Mouse (Mus musculus) layer of hippocampus, adult 18-20 months (tissue): ENCODE data around the gene Gm3033. TPM values are rescaled to one million over a fixed set of nuclear protein-coding genes. Genes with fewer than 3 reads are reported as not detected.
"Not testable (repeated sequence)": the region's sequence is repeated elsewhere in the genome, so short reads cannot be mapped to it uniquely, and the experiment has no call there.

Experiments
- DNase-seq, 2 experiments: peaks; one replicate each; pipeline ENCODE4 v3.0.0; 2022; ENCODE audit warnings: low spot score in 2 of 2
- long read RNA-seq: library from polyadenylated mRNA; stranded (forward); transcript quantifications from one replicate; pipeline ENCODE4 v2.0.0, GENCODE M21; 2021
- total RNA-seq, 2 experiments: library from RNA; stranded (reverse); gene quantifications; 2 replicates each; pipeline ENCODE4 v1.2.3; 2021

Gm3033 gene
- total RNA-seq: not detected
- long read RNA-seq: 0 reads

DNA sequence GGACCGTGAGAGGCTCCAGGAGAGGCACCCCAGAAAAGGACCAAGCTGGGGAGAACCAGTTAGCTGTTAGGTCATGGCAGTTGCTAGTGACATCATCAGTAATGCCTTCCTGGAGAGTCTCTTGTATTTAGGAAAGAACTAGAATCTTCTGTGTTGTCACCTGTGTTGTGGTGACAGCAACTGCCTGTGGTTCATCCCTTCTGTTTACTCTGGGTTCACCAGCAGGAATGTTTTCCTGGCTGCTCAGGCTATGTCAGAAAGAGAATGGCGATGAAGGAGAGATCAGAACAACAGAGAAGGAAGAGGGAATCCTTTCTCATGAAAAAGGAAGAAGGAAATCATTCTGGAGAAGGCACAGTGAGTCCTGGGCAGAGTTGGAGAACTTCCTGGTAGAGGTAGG lies at the start of gene Gm3033:
TSS of gene Gm3033 (plus strand) at position 301 of the 400 bp plus-strand sequence.
- not testable (repeated sequence) for DNase-seq

DNA sequence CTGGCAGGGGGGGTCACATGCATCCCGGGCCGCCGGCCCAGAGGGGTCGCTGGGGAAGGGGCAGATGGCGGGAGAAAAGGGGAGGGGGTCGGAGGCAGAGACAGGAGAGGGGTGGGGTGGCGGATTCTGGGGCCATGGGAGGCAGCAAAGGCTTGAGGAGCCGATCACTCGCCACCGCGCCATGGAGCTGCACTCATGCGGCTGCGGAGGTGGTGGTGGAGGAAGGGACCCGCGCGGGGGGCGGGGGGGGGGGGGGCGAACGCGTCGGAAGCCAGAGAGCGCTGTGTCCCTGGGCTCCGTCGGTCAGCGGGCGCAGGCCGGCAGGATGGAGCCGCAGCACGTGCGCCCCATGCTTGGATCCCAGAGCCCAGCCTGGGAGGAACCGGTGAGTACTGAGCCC lies 36.3 kb upstream of the Gm3033 start, which contains the start of gene Gm3002:
TSS of gene Gm3002 (plus strand) at position 301 of the 400 bp plus-strand sequence.
- not testable (repeated sequence) for DNase-seq

DNA sequence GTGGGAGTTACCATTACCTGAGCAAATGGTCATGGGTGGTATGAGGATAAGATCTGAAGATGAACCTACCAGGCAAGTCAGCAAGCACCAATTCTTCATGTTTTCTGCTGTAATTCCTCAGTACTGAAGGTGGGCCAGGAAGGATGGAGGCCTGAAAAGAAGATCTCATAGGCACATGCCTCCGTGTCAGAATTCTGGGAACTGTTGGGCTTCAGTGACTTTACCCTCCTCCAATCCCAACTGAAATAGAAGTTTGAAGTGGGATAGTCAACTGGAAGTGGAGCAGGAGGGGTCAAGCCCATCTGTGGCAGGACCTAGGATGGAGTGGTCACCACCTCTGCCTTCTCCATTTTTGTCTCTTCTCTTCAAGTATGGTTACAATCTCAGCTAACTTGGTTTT lies 37.8 kb downstream of the Gm3033 start, which contains the start of gene Gm2916:
TSS of gene Gm2916 (plus strand) at position 301 of the 400 bp plus-strand sequence.
- DNase-seq: not testable (repeated sequence)

Other genes with a start within 250 kb of the Gm3033 start
- gene Gm3012, start 211.7 kb upstream of the Gm3033 start, total RNA-seq: not detected
- gene Gm3020, start 194.2 kb upstream of the Gm3033 start, total RNA-seq: 1 to 10 TPM; 2.5 to 3.4 TPM
- not detected for gene Gm3043, start 157.5 kb upstream of the Gm3033 start, total RNA-seq
- under 1 TPM; 0.32 to 0.86 TPM for gene Gm3002, start 36.2 kb upstream of the Gm3033 start, total RNA-seq
- under 1 TPM in 1 of 2 experiments, not detected in 1; 0.18 TPM for gene Gm2916, start 37.9 kb downstream of the Gm3033 start, total RNA-seq
- not detected for gene Gm3029, start 85.5 kb downstream of the Gm3033 start, total RNA-seq
- gene Gm3095, start 117.3 kb downstream of the Gm3033 start, total RNA-seq: under 1 TPM in 1 of 2 experiments, not detected in 1; 0.36 TPM
- gene Gm3099, start 152.1 kb downstream of the Gm3033 start, total RNA-seq: not detected
- gene Gm5796, start 177.7 kb downstream of the Gm3033 start, total RNA-seq: 1 to 10 TPM; 4.7 to 5.5 TPM
- under 1 TPM; 0.18 to 0.22 TPM for gene Gm3115, start 237.9 kb downstream of the Gm3033 start, total RNA-seq